Mouse (Mus musculus): Measurements from ENCODE around the gene G6pc2. TPM values are rescaled to one million over a fixed set of nuclear protein-coding genes. Genes with fewer than 3 reads are reported as not detected.

G6pc2 gene
- 0.27 TPM for polyA plus RNA-seq (2014; fragmentation: Illumina TruSeq; extraction: RNeasy Lipid Tissue Mini Kit (QIAGEN cat#74804); ENCODE audit: low read depth, low replicate concordance)

DNA sequence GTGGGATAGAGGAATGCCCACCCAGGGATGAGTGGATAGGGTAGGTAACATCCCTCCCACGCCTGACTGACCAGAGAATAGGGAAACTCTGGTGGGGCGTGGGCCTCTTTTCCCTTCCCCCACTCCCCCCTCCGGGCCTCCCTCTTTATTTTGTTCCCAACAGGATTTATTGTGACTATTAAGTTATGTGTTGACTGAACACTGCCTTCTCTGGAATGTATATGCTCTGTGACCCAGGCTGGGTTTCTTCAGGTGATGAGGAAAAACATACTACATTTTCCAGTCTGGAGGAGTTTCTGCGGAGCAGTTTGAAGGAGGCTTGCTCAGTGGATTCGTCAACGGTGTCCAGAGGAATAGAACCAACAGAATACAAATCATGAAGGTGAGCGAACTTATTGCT is at the start of gene G6pc2:
TSS of gene G6pc2 (plus strand) at position 301 of the 400 bp plus-strand sequence.

DNA sequence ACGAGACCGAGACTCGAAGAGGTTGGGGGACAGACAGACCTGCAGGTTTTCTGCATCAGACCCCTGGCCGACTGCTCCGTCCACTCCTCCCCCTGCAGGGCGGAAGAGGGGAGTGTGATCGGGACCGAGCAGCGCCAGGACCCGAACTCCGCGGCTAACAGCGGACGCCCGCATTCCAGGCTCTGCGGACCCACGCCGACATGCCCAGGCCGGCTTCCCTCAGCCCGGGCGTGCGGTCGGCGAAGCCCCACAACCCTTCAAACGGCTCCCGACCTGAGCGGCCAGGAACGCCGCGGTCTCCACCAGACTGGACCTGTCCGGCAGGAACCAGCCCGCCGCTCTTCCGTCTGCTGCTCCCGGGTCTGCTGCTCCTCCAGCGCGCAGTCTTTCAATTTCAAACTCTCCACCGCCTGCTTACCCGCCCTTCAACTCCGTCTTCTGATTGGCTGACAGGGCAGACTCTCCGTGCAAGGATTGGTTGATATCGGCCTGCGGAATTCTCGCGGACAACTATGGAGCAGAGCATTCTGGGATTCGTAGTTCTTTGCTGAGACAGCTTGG is 5.0 kb upstream of the G6pc2 start, which contains the start of gene Spc25:
TSS of gene Spc25 (minus strand) at position 404 of the 561 bp plus-strand sequence.

Other genes starting within 250 kb of the G6pc2 start
- 0.66 TPM for gene Nostrin, start 75.3 kb upstream of the G6pc2 start, polyA plus RNA-seq (2014; fragmentation: Illumina TruSeq; extraction: RNeasy Lipid Tissue Mini Kit (QIAGEN cat#74804); ENCODE audit: low read depth, low replicate concordance)
- gene Spc25, start 4.9 kb upstream of the G6pc2 start, polyA plus RNA-seq (2014; fragmentation: Illumina TruSeq; extraction: RNeasy Lipid Tissue Mini Kit (QIAGEN cat#74804); ENCODE audit: low read depth, low replicate concordance), result 113 TPM
- 1.7 TPM for gene Abcb11, start 131.5 kb downstream of the G6pc2 start, polyA plus RNA-seq (2014; fragmentation: Illumina TruSeq; extraction: RNeasy Lipid Tissue Mini Kit (QIAGEN cat#74804); ENCODE audit: low read depth, low replicate concordance)
- not detected for gene Dhrs9, start 169.4 kb downstream of the G6pc2 start, polyA plus RNA-seq (2014; fragmentation: Illumina TruSeq; extraction: RNeasy Lipid Tissue Mini Kit (QIAGEN cat#74804); ENCODE audit: low read depth, low replicate concordance)

Data from testis, adult 10 weeks (tissue).